Mouse (Mus musculus): ENCODE measurements at regions not wholly inside any gene's neighbourhood (a gene's known extent, or its start where the extent isn't known, plus 50 kb on each side); places are given as distances from the start of the nearest gene placed in this dataset.

DNA sequence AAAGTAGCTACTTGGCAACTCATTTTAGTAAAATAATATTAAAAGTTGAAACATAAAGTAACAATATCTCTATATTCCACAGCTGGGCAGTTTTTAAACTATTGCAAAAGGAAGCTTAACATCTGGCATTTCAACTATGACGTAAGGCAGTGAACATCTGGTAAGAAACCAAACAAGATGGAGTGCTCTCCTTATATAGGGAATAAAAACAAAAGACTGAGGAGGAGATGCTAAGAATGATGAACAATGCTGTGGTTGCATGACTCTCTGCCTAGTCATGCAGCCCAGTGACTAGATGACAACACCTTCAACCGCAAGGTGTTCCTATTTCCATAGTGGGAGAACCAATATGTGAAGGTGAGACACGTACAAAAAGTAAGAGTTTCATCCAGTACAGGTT lies 329.9 kb upstream of the Actbl2 start:
- no peaks in the 10 kb centered on the region for H3K9me3 ChIP-seq (replicated peaks; ENCODE audit: control insufficient read depth, low read length)

DNA sequence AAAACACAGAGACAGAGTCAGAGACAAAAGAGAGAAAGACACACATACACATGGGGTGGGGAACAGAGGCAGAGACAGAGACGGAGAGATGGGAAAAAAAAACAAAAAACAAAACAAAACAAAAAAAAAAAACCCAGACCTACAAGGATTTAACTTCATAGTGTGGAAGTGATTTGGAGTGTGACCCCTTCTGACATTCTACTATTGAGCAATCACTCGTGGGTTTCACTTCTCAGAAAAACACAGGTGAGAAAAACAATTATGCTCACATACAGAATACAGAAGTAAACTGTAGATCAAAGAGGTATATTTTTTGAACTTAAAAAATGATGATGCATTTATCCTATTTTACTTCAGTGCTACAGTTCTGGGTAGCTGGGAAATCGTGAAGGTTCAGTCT lies 326.7 kb upstream of the Actbl2 start:
- Histone ChIP-seq H3K4me2 (ENCODE audit: low read depth, low read length) (no peak overlapping the region), H3K9me3 (replicated peaks; ENCODE audit: control insufficient read depth, low read length) (no peaks in the 10 kb centered on the region), H3K4me3 (replicated peaks; ENCODE audit: low read length) (no peak overlapping the region), H3K4me1 (ENCODE audit: control insufficient read depth, insufficient read depth, low read length) (no peaks in the 10 kb centered on the region), H3K27ac (ENCODE audit: low read length) (no peak overlapping the region), H3K9ac (ENCODE audit: low read length) (no peak overlapping the region), H3K36me3 (ENCODE audit: control insufficient read depth, insufficient read depth, low read length) (no peaks in the 10 kb centered on the region), H3K27me3 (ENCODE audit: control insufficient read depth, insufficient read depth, low read length) (no peaks in the 10 kb centered on the region)
- 71% methylated on average over 3 of the region's 3 CpGs for WGBS
- ATAC-seq (ENCODE audit: insufficient read depth, low FRiP score), result no peak

More for the DNA sequence above, 329.9 kb upstream of the Actbl2 start:
- Histone ChIP-seq H3K9ac (ENCODE audit: low read length) (no peak overlapping the region), H3K27me3 (ENCODE audit: control insufficient read depth, insufficient read depth, low read length) (no peaks in the 10 kb centered on the region), H3K27ac (ENCODE audit: low read length) (no peak overlapping the region), H3K4me3 (replicated peaks; ENCODE audit: low read length) (no peak overlapping the region), H3K4me1 (ENCODE audit: control insufficient read depth, insufficient read depth, low read length) (no peaks in the 10 kb centered on the region), H3K36me3 (ENCODE audit: control insufficient read depth, insufficient read depth, low read length) (no peaks in the 10 kb centered on the region), H3K4me2 (ENCODE audit: low read depth, low read length) (no peak overlapping the region)
- ATAC-seq (ENCODE audit: insufficient read depth, low FRiP score), result no peak
- 80% methylated on average over 3 of the region's 3 CpGs for WGBS

DNA sequence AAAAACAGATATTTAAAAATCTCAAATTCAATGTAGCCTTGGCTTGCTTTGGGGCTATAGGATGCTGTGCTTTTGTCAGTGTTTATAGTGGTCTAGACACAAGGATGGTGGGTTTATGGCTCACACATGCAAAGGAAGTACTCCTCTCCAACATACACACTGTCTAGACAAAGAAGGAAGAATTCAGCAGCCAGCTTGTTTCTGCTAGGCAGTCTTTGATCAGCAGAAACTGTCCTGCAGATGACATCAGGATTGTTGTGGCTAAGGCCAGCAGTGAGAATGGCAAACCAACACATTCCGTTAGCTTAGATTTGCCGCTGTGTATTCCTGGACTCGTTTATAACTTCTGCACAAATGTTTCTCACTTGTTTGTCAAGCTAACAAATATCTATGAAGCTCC lies 325.9 kb upstream of the Actbl2 start:
- H3K9ac ChIP-seq (ENCODE audit: low read length), result no peak overlapping the region
- no peak for ATAC-seq (ENCODE audit: insufficient read depth, low FRiP score)
- no peaks in the 10 kb centered on the region for H3K4me1 ChIP-seq (ENCODE audit: control insufficient read depth, insufficient read depth, low read length)
- no peak overlapping the region for H3K27ac ChIP-seq (ENCODE audit: low read length)
- H3K4me2 ChIP-seq (ENCODE audit: low read depth, low read length), result no peak overlapping the region
- no peaks in the 10 kb centered on the region for H3K9me3 ChIP-seq (replicated peaks; ENCODE audit: control insufficient read depth, low read length)
- H3K27me3 ChIP-seq (ENCODE audit: control insufficient read depth, insufficient read depth, low read length), result no peaks in the 10 kb centered on the region
- 83% methylated on average over 3 of the region's 3 CpGs for WGBS
- no peak overlapping the region for H3K4me3 ChIP-seq (replicated peaks; ENCODE audit: low read length)
- H3K36me3 ChIP-seq (ENCODE audit: control insufficient read depth, insufficient read depth, low read length), result no peaks in the 10 kb centered on the region

DNA sequence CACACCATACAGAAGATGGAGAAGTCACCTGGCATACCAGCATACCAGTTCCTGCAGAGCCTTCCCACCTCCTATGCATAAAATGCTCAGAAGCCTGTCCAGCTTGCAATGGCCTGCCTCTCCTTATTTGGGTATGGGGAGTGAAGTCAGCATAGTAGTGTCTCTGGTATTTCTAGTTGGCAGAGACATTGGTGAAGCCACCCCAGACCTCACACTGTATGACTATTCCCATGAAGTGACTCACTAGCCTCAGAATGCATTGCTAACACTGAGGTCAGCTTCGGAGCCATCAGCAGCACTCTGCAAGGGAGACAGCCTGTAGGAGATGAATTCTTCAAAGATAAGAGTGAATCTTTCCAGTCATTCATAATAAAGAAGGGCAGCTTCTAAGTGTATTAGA lies 325.2 kb upstream of the Actbl2 start:
- Histone ChIP-seq H3K4me2 (ENCODE audit: low read depth, low read length) (no peak overlapping the region), H3K4me1 (ENCODE audit: control insufficient read depth, insufficient read depth, low read length) (no peaks in the 10 kb centered on the region), H3K27ac (ENCODE audit: low read length) (no peak overlapping the region), H3K9ac (ENCODE audit: low read length) (no peak overlapping the region), H3K4me3 (replicated peaks; ENCODE audit: low read length) (no peak overlapping the region), H3K27me3 (ENCODE audit: control insufficient read depth, insufficient read depth, low read length) (no peaks in the 10 kb centered on the region), H3K36me3 (ENCODE audit: control insufficient read depth, insufficient read depth, low read length) (no peaks in the 10 kb centered on the region), H3K9me3 (replicated peaks; ENCODE audit: control insufficient read depth, low read length) (no peaks in the 10 kb centered on the region)
- ATAC-seq (ENCODE audit: insufficient read depth, low FRiP score), result no peak
- 71% methylated on average over 1 of the region's 1 CpGs for WGBS

DNA sequence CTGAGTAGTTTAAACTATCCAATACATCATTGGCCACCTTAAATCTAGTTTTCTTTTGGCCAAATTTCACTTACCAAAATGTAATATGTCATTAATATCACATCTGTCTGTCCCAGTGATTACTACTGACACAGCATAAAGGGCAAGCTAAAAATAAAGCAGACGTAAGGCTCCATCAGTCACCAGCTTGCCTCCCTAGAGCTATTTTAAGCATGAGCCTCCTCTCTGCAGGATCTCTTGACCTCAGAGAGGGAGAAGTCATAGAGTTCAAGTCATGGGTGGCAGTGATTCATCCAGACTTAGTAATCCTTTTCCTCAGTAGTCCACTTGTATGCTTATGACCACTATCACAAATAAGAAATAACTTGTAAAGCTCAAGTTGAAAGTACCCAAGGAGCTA lies 313.2 kb upstream of the Actbl2 start:
- H3K9ac ChIP-seq (ENCODE audit: low read length), result no peak overlapping the region
- H3K9me3 ChIP-seq (replicated peaks; ENCODE audit: control insufficient read depth, low read length), result no peaks in the 10 kb centered on the region
- H3K36me3 ChIP-seq (ENCODE audit: control insufficient read depth, insufficient read depth, low read length), result no peaks in the 10 kb centered on the region
- 72% methylated on average over 1 of the region's 1 CpGs for WGBS
- H3K27ac ChIP-seq (ENCODE audit: low read length), result no peak overlapping the region
- no peak for ATAC-seq (ENCODE audit: insufficient read depth, low FRiP score)
- H3K27me3 ChIP-seq (ENCODE audit: control insufficient read depth, insufficient read depth, low read length), result no peaks in the 10 kb centered on the region
- H3K4me1 ChIP-seq (ENCODE audit: control insufficient read depth, insufficient read depth, low read length), result no peaks in the 10 kb centered on the region
- H3K4me2 ChIP-seq (ENCODE audit: low read depth, low read length), result no peak overlapping the region
- no peak overlapping the region for H3K4me3 ChIP-seq (replicated peaks; ENCODE audit: low read length)

DNA sequence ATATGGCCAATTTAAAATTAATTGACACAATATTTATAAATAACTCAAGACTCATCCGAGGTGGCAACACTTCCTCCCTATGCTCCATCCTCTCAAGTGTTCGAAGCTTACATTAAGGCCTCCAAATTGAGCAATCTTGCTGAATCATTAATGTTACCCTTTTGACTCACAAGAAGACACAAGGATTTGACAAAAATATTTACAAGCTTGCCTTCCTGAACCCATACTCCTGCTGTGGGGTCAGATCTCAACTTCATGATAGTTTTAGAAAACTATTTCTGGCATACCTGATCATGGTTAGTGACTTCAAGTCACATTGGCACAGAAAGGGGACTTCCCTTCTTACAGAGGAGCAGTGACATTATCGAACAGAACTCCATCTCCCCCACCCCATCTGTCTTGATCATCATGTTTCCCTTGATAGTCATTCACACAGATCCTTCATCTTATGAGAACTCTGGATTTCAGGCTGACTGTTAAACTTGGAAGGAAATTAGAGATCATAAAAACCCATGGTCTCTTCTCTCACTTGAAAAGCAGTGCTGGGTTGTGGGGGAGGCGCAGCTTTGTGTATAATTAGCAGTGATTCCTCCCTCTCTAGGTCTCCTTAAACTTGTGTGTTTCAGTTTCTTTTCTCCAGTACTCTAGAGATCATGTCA lies 311.7 kb upstream of the Actbl2 start:
- no peaks in the 10 kb centered on the region for H3K27me3 ChIP-seq (ENCODE audit: control insufficient read depth, insufficient read depth, low read length)
- no peak overlapping the region for H3K4me3 ChIP-seq (replicated peaks; ENCODE audit: low read length)
- 77% methylated on average over 4 of the region's 4 CpGs for WGBS
- H3K36me3 ChIP-seq (ENCODE audit: control insufficient read depth, insufficient read depth, low read length), result no peaks in the 10 kb centered on the region
- no peak overlapping the region for H3K27ac ChIP-seq (ENCODE audit: low read length)
- H3K4me2 ChIP-seq (ENCODE audit: low read depth, low read length), result no peak overlapping the region
- no peaks in the 10 kb centered on the region for H3K9me3 ChIP-seq (replicated peaks; ENCODE audit: control insufficient read depth, low read length)
- no peak overlapping the region for H3K9ac ChIP-seq (ENCODE audit: low read length)
- no peaks in the 10 kb centered on the region for H3K4me1 ChIP-seq (ENCODE audit: control insufficient read depth, insufficient read depth, low read length)
- no peak for ATAC-seq (ENCODE audit: insufficient read depth, low FRiP score)

DNA sequence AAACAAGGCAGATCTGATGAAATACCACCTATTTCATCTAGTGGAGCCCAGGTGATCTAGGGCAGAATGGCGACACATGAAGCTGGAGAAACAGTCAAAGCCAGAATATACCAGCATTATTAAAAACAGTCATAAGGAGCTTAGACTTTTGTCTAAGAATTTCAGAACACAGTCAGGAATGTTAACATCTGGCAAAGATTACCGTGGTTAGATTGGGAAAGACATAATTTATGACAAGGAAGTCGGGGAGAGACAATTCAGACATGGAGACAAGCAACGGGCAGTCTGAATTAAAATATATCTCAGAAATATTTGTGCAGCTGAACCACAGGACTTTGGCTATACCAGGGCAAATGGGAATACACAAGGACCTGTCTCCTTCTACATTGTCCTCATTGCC lies 310.8 kb upstream of the Actbl2 start:
- Histone ChIP-seq H3K4me1 (ENCODE audit: control insufficient read depth, insufficient read depth, low read length) (no peaks in the 10 kb centered on the region), H3K9ac (ENCODE audit: low read length) (no peak overlapping the region), H3K36me3 (ENCODE audit: control insufficient read depth, insufficient read depth, low read length) (no peaks in the 10 kb centered on the region), H3K27me3 (ENCODE audit: control insufficient read depth, insufficient read depth, low read length) (no peaks in the 10 kb centered on the region), H3K9me3 (replicated peaks; ENCODE audit: control insufficient read depth, low read length) (no peaks in the 10 kb centered on the region), H3K27ac (ENCODE audit: low read length) (no peak overlapping the region), H3K4me2 (ENCODE audit: low read depth, low read length) (no peak overlapping the region), H3K4me3 (replicated peaks; ENCODE audit: low read length) (no peak overlapping the region)
- no peak for ATAC-seq (ENCODE audit: insufficient read depth, low FRiP score)
- WGBS, result 49% methylated on average over 4 of the region's 4 CpGs

DNA sequence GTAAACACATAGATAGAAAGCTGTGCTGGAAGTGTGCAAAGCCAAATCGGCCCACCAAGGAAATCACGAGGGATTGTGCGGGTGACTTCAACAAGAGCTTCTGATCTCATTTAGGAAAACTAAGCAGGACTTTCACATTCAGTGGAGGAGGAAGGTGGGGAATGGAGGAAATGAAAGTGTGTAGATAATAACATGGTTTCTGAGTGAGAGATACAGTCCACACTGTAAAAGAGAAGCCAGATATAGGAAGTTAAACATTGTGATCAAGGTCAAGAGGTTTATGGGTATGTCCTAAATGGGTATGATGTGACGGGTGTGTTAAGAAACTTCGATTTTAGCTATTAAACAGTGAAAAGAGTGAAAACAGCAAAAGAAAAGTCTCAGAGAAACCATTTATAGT lies 310.1 kb upstream of the Actbl2 start:
- WGBS, result 82% methylated on average over 5 of the region's 5 CpGs
- Histone ChIP-seq H3K9ac (ENCODE audit: low read length) (no peak overlapping the region), H3K27ac (ENCODE audit: low read length) (no peak overlapping the region), H3K36me3 (ENCODE audit: control insufficient read depth, insufficient read depth, low read length) (no peaks in the 10 kb centered on the region), H3K27me3 (ENCODE audit: control insufficient read depth, insufficient read depth, low read length) (no peaks in the 10 kb centered on the region), H3K4me3 (replicated peaks; ENCODE audit: low read length) (no peak overlapping the region), H3K4me1 (ENCODE audit: control insufficient read depth, insufficient read depth, low read length) (no peaks in the 10 kb centered on the region), H3K9me3 (replicated peaks; ENCODE audit: control insufficient read depth, low read length) (no peaks in the 10 kb centered on the region), H3K4me2 (ENCODE audit: low read depth, low read length) (no peak overlapping the region)
- no peak for ATAC-seq (ENCODE audit: insufficient read depth, low FRiP score)

DNA sequence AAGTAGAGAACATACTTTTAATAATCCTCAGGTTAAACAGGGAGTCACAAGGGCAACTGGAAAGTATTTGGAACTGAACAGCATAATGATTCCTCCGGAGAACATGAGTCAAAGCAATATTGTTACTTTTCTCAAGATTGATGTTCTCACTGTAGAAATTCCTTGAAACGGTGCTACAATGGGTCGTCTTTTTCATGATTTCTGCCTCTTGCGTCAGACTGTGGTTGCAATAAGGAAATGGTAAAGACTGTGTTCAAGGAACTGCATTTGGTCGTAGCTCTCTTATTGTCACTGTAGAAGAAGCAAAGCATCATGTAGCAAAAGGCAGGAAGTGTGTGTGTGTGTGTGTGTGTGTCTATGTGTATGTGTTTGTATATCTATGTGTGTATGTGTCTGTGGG lies 294.6 kb upstream of the Actbl2 start:
- Histone ChIP-seq H3K9ac (ENCODE audit: low read length) (no peak overlapping the region), H3K4me1 (ENCODE audit: control insufficient read depth, insufficient read depth, low read length) (no peaks in the 10 kb centered on the region), H3K4me2 (ENCODE audit: low read depth, low read length) (no peak overlapping the region), H3K4me3 (replicated peaks; ENCODE audit: low read length) (no peak overlapping the region), H3K27ac (ENCODE audit: low read length) (no peak overlapping the region), H3K27me3 (ENCODE audit: control insufficient read depth, insufficient read depth, low read length) (no peaks in the 10 kb centered on the region), H3K36me3 (ENCODE audit: control insufficient read depth, insufficient read depth, low read length) (no peaks in the 10 kb centered on the region), H3K9me3 (replicated peaks; ENCODE audit: control insufficient read depth, low read length) (peaks cover 8% of the 10 kb centered on the region)
- ATAC-seq (ENCODE audit: insufficient read depth, low FRiP score), result no peak
- 45% methylated on average over 5 of the region's 5 CpGs for WGBS

Data from stomach, embryonic 16.5 days (tissue).